Mouse (Mus musculus): ENCODE results near the gene Sdk1.

The Sdk1 gene

DNA sequence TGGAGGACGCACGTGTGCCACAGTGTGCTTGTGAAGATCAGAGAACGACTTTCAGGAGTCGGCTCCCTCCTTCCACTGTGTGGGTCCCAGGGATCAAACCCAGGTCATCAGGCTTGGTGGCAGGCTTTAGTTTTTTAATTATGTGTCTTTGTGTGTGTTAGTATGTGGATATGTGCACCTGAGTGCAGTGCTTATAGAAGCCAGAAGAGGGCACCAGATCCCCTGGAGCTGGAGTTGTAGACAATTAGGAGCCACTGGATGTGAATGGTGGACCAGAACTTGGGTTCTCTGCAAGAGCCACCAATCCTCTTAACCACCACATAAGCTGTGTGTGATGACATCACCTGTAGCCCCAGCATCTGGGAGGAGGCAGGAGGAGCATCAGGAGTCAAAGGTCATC, 909.5 kb downstream of the Sdk1 start:
- DNase-seq = no peak

DNA sequence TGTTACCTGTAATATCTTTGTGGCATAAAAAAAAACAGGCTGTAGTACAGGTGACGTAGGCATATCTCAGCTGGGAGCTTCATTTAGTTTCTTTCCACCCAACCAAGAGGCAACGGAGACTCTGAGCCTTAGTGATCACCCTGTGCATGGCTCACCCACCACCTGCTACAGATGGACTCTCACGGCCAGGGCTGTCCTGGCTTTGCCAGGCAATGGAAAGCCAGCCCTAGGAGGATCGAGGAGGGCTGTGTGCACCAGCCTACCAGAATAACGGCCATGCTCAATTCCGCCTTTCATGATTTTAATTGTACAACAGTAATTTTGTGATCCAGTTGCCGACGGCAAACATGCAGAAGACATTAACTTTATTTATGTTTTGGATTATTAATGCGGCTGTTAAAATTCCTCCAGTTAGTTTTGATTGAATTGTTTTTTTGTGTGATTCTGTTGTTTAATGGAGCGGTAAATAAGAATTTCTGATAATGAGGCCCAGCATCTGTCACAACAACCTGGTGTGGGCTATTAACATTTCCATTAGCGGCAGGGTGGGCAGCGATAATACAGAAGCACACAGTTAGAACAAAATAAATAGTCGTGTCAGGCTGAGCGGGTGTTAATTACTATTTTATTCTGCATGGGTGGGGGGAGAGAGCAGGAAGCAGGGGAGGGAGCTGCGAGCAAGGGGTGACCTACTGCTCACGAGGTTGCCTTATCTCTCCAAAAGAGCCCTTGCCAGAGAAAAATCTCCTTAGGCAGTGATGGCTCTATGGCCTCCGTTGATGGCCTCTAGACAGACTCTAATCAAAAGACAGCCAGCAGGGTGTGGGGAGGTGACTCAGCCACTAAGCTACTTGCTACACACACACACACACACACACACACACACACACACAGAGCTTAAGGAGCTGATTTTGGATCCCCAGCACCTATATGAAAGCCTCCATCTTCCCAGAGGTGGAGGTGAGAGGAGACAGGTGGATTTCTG, 915.9 kb downstream of the Sdk1 start:
- no peak for DNase-seq

DNA sequence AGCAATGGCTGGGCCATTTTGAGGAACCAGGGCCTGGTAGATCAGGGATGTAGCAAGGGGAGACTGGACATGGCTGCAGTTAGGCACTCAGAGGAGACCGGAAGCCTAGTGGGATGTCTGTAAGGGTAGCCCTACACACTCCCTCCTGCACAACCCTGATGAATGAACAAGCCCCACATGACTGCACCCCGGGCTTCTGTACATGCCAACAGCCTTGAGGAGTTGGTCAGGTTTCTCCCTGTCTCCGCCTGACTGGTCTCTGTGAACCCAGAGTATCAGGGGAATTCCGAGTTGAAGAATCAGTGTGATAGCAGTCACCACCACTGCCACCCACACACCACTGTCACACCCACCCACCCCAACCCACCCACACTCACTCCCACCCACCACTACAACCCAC, 922.2 kb downstream of the Sdk1 start:
- no peak for DNase-seq

DNA sequence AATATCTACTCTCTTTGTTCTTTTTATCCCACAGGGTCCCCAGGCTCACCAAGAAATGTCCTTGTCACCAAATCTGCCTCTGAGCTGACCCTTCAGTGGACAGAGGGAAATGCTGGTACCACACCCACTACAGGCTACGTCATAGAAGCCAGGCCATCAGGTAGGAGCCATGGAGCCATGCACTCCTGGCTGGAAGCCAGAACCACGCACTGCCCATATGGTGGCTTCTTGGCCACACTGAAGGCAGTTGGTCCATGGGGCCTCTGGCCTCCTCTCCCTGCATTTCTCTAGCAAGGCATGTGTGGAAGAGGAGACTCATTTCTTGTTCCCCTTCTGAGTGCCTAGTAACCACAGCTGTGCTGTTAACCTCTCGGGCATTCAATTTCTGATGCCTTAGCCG, 932.3 kb downstream of the Sdk1 start:
- no peak for DNase-seq

DNA sequence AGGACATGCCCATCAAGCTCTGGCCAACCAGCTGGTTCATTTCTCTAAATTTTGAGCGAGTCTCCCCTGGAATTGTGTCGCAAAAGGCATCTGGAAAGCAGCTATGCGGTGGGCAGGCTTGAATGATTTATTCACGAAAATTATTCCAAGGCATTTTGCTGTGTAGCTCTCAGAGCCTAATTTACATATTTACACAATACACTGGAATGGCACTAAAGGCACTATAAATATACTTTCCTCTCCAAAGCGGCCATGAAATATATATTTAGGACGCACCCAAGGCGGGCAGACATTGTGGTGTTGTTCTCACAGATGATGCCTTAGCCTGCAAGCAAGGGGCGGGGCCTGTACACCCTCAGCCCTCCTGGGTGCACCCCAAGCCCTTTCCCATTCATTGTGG, 936.9 kb downstream of the Sdk1 start:
- DNase-seq = no peak

DNA sequence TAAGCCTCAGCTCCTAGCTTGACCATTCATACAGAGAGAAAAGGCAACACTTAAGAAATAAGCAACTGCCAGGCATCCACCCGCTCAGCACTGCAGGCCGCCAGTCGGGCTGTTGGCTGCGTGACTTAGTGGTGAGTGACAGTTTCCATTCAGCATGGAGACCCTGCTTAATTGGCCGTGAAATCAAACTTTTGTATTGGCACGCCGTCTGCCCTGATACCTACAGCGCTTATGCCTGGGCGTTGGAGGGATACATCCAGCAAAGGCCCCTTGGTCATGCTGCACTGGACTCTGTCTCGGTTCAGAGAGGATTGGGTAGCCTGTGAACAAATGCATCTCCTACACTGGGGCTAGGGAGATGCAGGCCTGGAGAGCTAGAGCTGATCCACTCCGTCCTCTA, 938.0 kb downstream of the Sdk1 start:
- DNase-seq = no peak

DNA sequence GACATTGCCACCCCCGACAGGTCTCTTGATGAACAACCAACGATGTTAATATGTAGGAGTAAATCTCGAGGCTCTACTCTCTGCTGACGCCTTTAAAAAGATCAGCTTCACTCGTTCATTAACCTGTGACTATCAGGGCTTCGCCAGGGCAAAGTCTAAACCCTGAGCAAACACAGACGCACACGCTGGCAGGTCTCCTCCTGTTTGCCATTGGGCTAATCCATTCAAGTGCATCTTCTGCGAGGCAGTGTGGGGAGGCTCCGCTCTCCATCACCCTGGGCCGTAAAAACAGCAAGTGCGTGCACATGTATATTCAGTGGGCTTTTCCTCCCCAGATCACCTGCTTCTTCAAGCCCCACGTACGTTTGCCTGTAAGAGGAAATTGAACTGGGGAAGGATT, 940.6 kb downstream of the Sdk1 start:
- DNase-seq = peak; percentile 4

DNA sequence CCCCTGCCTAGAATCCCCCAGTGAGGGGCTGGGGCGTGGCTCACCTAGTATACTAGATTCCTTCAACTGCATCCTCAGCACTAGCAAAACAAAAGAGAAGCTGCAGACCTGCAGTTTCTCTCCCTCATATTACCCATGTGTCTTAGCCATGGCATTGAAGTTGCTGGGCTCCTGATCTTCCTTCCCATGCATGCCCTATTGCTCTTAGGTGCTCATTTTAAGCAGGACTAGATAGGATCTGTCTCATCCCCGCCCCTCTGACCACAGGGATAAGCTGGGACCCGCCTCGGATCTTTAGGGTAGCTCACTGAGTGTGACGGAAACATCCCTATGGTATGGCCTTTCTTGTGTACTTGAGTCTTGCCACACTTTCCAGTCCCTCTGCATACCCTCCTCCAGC, 947.5 kb downstream of the Sdk1 start:
- no peak for DNase-seq

DNA sequence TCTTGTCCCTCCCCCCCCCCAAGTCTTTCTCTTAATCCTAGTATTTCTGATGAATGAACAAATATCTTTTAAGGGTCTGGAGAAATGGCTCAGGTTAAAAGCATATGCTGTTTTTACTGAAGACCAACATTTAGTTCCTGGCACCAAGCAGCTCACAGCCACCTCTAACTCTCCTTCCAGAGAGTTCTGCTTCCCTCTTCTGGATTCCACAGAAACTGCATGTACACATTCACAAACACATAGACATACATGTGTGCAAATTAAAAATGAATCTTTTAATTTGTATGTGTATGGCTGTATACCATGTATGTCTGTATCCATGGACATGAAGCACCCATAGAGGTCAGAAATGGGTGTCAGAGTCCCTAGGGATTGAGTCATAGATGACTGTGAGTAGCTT, 968.6 kb downstream of the Sdk1 start:
- no peak for DNase-seq

DNA sequence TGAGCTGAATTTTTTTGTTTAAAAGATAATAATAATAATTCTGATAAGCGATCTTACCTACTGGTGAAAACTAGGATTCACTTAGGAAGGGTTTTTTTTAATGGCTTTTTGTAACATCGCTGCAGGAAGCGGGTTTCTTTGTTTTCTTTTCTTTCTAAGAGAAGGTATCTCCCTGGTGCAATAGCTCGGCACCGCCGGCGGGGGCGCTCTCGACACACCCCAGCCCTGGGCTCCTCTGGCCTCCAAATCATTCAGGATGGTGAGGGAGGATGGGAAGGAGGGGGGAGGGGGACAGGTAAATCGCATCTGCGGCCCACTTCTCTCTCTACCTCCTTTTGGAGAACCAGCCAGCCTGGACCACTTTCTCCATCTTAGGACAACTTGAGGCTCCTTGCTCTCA, 971.0 kb downstream of the Sdk1 start:
- no peak for DNase-seq

DNA sequence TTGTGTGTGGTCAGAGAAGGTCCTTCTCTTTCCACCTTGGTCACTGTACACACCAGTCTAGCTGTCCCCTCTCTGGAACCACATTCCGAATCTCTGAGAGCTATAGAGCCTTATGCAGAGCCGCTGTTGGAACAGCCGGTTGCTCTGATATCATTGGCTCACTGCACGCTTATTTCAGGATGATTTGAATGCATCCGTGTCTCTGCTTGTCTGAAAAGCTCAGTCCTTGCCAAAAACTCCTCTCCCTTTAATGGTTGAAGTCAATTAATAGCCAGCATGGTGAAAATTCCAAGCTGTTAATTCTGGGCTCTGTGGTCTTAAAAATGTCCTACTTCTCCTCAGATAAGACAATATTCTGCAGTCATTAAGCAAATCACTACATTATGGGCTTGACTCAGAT, 974.7 kb downstream of the Sdk1 start:
- no peak for DNase-seq

DNA sequence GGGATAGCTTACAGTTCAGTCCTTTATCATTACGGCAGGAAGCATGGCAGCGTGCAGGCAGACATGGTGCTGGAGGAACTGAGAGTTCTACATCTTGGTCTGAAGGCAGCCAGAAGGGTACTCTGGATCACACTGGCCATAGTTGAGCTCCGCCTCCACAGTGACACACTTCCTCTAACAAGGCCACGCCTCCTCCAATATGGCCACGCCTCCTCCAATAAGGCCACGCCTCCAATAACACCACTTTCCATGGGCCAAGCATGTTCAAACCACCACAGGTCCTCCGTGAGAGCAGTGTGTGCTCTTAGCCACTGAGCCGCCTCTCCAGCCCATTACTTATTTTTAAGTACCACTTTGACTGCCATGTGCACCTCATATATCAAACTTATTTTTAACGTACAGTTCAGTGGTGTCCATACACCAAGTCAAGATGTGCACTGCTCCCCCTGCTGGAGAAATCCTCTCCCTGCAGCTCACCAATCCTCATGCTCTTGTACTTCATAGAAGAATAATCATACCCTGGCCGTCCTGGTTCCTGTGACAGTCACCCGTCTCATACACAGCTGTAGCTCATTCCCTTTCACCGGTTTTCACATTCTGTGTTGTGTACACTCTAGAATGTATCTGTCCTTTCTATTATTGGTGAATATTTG, 979.7 kb downstream of the Sdk1 start:
- peak; percentile 5 for DNase-seq

DNA sequence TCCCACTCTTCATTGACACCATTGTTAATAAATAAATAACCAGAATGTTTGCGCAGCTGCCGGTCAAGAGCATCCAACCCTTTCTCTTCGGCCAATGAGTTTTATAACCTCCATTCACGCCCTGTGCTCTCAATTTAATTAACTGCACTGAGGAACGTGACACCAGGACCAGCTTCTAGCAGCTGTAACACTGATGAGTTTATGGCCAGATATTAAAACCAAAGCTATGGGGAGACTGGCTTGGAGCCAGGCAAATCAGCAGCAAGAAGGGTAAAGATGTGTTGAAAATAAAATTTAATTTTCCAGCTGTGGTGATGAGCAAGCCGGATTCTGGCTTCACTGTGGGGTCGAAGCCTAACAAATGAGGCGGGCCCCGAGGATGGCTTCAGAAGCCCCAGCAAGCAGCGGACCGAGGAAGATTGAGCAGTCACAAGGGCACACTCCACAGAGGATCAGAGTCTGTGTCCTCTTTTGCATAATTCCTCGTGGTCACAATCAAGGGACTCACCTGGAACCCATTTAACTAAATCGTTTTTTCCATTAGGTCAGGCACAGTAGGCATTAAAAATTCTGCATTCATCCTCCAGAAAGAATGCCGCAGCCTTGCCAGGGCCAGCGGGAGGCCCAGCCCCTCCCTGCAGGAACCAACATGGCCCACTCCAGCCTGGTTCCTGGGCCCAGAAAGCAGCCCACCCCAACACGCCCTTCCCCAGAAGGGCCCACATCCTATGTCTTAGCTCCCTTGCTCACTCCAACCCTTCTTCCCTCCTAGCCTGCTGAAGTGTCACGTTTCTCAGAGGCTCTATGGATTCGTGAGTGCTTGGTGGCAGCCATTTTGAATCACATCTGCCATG, 987.9 kb downstream of the Sdk1 start:
- peak; percentile 4 for DNase-seq

DNA sequence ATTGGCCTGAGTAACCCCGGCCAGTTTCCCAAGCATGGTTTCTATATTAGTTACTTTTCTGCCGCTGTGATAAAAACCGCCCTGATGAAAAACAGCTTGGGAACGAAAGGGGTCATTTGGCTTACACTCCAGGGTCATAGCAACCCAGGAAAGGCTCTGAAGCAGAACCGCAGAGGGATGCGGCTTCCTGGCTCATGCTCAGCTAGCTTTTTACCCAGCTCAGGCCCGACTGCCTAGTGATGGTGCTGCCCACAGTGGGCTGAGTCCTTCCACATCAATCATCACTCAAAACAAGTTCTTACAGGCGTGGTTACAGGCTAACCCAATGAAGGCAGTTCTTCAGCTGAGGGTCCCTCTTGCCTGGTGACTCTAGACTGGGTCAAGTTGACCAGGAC, 988.5 kb downstream of the Sdk1 start:
- no peak for DNase-seq

DNA sequence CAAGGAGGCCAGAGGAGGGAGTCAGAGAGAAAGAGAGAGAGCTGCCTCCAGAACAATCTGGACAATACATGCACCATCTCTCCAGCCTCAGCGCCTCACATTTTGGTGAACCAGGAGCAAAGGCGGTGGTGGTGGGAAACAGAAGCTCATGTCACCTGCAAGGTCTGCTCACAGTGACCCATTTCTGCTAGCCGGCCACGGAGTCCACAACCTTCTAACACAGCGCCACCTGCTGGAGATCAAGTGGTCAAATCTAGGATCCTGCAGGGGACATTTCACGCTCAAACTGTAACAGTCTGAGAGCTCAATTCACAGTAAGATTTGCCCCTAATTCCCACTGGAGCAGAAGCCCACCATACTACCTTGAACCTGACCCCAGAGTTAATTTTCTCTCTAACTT, 999.0 kb downstream of the Sdk1 start:
- no peak for DNase-seq

DNA sequence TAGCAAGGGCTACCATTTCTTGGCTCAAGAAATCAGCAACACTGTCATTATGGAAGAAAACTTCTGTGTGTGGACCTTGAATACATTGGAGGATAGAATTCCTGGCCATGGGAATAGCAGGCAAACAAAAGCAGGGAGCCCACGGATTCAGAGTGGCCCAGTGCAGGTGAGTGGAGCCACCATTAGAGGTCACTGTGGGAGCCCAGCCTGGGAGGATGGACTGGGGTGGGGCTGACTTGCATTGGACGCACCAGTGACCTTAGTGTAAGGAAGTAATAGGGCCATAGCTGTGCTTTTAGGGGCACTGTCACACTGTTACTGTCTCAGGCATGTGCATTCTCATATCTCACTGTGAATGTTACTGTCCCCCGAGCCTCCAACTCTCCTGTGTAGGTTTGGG, 1001.3 kb downstream of the Sdk1 start:
- no peak for DNase-seq

DNA sequence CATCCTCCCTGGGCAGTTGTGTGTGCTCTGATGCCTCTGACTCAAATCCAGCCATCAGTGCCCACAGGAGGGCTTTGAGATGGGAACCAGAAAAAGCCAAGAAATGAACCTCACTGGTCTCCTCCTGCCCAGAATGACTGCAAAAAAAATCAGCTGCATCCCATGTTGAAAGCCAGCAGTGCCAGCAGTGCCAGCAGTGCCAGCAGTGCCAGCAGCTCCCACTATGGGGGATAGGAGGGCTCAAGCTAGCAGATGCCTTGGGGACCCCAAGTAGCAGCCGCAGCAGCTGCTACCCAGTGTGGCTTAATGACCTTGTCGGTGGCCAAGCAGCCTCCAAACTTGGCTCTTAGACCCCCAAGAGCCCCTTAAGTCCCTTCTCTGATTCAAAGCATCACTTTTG, 1001.8 kb downstream of the Sdk1 start:
- no peak for DNase-seq

DNA sequence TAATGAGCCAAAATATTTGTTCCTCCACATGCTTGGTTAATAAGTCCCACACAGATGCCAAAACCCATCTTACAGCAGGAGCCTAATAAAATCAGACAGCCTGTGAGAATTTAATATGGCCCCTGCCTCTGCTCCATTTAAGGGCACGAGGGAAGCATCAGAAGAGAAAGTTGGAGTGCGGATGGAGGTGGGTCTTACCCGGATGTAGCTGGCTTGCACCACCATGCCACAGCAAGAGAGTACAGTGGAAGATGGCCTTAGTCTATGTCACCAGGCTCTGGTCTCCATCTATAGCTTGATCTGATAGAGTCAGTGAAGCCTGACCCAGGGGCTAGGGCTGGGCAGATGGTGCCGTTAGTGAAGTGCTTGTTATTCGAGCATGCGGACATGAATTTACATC, 1014.9 kb downstream of the Sdk1 start:
- DNase-seq = no peak

DNA sequence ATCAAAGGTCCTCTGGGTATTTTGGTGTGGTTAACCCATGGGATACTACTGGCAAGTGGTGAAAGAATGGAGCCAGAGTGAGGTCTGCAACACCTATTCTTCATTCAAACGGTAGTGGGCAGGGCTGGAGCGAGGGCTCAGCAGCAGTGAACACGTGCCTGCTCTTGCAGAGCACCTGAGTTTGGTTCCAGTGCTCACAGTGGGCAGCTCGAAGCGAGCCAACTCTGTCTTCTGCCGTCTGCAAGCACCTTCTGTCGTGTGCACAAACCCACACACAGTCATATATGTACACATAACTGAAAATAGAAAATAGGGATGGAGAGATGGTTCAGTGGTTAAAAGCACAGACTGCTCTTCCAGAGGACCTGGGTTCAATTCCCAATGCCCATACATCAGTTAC, 1017.4 kb downstream of the Sdk1 start:
- no peak for DNase-seq

DNA sequence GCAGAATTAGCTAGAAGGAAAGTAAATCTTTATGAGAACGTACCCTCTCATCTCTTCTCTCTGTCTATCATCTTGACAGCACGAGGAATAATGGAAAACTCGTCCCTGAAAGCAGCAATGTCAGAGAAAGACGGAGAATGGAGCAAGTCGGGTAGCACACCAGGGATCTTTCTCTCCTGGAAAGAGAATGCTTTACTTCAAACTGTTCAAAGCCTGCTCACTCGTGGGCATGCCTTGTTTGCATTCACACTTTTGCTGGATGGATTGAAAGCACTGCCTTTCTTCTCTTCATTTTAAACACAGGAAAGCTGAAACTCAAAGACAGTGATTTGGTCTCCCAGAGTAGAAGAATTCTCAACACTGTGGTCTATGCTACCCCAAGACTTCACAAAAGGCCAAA, 1020.8 kb downstream of the Sdk1 start:
- no peak for DNase-seq

All from kidney, adult 18-20 months (tissue).